Mouse (Mus musculus) embryo, embryonic 10.5 days (tissue): ENCODE measurements at regions not wholly inside any gene's neighbourhood (a gene's known extent, or its start where the extent isn't known, plus 50 kb on each side); places are given as distances from the start of the nearest gene placed in this dataset.

Source experiments
- DNase-seq: peaks from one replicate; pipeline ENCODE4 v3.0.0-alpha.2; 2015; ENCODE audit warnings: low spot score

DNA sequence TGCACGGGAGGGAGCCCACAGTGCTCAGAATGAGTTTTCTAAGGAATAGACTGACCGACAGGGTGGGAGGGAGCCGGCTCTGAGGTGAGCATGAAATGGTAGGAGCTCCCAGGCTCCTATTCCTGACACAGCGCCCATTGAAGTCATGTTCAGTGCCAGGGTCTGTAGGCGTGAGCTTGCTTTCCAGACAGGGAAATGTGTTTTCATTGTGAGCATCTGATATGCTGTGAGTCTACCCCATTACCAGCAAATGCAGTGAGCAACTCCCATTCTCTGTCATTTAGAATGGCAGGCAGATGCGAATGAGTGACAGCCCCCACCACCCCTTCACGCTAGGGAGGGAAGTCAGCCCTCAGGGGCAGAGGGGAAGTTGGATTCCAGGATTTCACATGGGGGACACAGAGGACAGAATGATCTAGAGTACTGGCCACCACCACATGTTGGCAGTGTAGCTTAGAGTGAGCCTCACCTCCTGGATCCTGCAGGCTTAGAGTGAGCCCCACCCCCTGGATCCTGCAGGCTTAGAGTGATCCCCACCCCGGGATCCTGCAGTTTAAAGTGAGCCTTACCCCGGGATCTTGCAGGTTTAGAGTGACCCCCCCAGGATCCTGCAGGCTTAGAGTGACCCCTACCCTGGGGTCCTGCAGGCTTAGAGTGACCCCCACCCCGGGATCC lies 283.2 kb upstream of the Eef2kmt start:
- DNase-seq: no peak

DNA sequence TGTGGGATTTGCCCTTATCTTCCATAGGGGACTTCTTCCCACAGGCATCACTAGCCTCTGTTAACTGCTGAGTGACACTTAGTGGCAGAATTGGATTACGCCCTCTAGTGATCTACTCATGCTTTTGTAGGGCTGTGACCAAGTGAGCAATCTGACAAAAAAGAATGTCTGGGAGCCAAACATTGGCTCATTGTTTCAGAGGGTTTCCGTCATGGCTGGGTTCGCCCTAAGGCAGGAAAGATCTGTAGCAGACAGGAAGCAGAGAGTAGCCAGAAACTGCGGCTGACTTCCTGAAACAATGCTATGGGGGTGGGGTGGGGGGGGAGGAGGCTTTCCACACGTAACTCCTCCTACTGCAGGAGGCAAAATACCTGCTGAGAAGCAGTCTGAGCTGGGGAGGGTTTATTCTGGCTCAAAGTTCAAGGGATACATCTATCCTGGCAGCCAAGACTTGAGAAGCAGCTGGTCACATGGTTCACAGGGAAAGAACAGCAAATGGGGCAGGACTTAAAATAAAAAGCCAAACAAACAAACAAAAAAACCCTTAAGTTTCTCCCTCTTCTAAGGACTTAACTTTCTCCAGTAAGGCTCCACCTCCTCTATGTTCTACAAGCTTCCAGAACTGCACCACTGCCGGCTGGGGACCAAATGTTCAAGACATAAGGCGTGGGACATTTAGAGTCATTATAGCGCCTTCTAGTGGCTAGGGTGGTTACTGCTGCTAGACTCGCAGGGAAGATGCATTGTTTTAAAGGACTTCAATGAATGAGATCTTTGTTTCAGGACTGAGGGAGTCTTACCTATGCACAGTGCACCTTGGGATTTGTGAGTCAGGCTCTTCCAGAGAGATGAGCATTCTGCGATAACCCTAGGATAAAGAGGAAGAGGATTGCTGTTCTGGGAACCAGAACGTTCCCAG lies 281.8 kb upstream of the Eef2kmt start:
- peak; percentile 69 for DNase-seq

DNA sequence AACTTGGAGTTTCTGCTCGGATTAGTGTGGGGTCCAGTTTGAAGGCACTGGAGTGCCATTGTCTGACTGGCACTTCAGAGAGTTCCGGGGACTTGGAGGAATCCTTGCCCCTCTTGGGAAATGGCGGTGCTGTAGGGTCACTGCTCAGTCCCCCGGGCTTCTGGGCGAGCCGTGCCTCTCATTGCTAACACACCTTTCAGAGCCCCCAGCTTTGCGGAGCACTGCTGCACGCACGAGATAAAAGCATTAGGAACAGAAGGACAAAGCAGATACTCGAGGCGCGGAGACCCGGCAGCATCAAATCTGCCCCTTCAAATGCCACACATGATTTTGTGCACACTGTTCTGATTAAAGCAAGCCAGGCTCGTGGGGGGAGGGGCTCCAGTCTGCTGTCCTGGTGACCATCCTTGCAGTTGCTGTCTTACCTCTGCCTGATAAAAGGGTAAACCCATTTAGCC lies 280.8 kb upstream of the Eef2kmt start:
- peak; percentile 26 for DNase-seq

DNA sequence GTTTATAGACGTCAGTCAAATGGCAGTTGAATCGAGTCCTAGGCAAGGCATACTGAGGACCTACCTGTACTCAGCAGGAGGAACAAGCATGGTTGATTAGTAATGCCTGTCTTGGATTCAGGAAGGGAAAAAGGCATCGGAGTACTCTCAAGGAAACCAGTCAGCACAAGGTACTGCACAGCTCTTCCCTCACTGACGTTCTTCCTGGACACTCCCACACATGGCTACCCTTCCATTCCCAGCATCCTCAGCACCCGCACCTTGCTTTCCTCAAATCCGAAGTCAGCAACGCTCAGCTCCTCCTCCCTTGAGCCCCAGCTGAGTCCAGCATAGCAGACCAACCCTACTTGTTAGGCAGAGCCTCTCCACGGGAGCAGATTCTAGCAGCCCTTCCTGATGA lies 279.6 kb upstream of the Eef2kmt start:
- DNase-seq: no peak

DNA sequence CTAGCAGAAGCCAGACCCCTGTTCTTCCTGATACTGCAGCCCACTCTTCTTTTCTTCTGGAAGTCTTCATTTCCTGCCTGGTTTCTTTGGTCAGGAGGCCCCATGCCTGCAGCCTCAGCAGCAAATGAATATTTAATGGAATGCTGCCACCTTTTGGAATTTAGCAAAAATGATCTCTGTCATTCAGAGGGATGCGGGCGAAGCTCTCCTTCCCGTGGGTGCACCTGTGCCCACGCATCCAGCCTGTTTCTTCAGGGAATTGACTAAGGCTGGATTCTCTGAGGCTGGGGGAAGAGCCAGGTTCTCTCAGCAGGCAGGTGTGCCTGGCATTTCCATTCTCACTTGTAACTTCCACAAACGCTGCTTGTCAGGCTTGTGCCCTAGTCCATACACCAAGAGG lies 279.1 kb upstream of the Eef2kmt start:
- peak; percentile 14 for DNase-seq

DNA sequence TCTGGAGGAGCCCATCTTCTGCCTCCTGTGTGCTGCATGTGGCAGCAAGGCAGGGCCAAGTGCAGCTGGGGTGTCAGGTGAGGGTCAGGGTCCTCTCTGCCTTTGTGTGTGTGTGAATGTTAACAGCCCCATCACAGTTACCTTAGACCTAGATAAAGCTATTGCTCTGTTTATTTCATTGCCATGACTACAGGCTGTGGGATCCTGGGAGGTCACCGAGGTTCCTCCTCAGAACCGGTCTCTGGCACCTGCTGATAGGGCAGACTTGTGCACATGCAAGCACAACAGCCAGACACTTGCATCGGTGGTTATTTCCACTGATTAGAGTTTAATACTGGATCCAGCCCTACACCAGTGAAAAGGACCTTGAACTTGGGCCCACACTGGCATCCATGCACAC lies 278.6 kb upstream of the Eef2kmt start:
- no peak for DNase-seq

DNA sequence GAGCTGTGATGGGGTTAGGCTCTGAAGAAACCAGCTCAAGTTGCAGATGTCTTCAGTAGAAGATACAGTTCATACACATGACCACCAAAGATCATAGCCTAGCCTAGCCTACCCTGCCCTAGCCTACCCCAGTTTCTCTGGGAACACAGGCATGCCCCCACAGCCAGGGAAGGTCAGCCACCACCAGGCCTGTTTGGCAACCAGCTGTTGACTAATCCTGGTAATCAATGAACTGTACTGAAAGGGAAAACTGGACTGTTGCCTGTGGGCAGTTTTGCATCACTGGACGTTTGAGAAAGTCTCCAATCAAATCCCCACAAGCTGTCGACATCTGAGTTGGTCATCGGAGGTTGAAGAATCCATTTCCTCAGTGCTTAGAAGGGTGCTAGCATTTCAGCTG lies 276.5 kb upstream of the Eef2kmt start:
- no peak for DNase-seq

DNA sequence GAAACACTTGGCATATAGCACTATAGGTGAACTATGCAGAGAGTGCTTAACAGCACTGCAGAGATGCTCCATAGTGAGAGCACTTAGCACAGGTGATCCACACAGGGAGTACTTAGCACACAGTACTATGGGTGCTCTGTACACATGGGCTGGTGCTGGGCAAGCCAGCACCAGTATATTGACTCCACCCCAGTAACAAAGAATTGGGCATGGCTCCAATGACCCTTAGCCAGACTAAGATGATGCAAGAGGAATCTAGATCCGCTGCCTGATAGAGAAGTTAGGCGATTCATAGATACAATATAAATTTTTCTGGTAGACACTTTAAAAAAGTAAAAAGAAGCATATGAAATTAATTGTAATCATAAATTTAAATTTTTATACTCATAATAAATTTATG lies 274.0 kb upstream of the Eef2kmt start:
- no peak for DNase-seq

DNA sequence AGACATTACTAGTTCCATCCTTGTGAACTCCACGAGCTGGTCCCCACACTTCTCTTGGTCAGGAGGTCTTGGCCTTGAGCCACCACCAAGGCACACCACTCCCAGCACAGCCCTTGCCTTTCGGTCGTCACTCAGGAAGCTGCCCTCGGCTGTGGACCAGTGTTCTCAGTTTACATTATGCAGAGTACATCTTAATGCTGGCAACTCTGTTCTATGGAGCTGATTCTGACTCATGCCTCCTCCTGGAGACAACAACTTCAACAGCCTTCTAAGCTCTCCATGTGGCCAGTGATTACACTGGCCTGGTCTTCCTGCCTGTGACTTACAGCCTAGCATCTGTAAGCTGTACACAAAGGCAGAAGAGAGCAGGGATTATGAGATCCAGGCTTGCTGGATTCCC lies 272.2 kb upstream of the Eef2kmt start:
- no peak for DNase-seq

DNA sequence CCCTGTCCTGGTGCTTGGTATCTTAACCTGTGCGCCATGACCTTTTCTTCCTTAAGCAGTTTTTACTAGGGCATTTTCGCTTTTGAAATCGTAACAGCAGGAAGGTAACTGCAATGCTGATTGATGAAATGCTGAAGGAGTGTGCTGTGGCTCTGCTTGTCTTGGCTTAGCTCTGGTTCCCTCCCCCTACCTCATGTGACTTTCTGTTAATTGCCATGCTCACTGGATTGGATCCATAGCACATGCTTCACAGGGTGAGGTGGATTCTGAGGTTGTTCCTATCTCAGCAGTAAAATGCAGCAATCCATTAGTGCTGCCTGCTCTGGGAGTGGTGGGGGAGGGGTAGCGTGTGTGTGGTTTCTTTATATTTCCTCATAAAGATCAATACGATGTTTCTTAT lies 268.6 kb upstream of the Eef2kmt start:
- DNase-seq: no peak

DNA sequence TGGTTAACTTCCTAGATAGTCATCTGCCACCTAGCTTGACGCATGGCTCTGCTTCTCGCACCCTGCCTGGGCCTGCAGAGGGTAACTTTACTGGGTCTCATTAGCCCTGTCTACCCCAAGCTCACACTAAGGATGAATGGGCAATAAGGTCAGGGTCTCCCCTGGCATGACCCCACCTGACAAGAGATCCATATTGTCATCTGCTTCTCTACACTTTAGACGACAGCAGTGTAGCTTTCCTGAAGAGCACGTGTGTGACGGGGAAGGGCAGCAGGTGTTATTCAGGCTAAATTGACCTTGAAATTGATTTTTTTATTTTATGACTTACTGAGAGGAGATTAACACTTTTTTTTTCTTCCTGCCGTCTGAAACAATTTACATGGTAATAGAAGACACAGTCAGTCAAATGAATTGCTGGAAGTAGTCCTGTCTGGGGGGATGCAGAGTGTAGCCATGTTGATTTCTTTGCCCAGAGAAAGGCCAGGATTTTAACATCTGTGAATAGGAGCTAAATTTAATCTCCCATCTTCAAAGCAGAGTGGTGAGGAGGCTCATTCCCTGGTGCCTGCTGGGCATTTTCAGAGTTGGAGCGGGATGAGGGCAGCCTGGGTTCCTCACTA lies 267.7 kb upstream of the Eef2kmt start:
- DNase-seq: no peak

DNA sequence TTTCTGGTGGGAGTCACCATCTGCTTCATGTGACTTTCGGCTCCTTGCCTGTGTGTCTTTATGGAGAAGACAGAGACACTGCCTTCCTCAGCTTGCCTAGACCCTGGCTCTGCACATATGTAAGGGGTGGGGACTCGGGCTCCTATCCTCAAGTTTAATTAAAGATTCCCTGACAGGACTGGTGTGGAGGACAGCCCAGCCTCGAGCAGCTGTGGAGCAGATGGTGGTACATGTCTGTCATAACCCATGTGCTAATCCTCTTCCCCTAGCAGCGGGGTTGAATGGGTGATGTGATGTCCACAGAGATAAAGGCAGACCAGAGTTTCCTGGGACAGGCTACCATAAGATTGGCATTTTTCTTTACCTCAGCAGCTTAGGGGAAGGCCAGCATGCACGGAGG lies 262.0 kb upstream of the Eef2kmt start:
- no peak for DNase-seq

DNA sequence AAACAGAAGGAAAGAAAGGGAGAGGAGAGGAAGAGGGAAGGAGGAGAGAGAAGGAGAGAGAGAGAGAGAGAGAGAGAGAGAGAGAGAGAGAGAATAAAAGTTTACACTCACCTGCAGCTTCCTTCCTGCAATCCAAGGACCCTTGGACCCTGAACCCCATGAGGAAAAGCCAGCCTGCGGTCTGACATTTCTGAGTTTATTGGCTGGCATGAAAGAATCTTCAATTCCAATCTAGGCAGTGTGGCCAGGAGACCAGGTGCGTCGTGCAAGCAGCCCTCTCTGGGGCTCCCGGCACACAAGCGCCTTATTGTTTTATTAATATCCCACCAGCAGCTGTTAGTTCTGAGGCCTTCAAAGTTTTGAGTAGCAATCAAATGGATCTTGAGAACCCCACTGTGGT lies 260.1 kb upstream of the Eef2kmt start:
- no peak for DNase-seq

DNA sequence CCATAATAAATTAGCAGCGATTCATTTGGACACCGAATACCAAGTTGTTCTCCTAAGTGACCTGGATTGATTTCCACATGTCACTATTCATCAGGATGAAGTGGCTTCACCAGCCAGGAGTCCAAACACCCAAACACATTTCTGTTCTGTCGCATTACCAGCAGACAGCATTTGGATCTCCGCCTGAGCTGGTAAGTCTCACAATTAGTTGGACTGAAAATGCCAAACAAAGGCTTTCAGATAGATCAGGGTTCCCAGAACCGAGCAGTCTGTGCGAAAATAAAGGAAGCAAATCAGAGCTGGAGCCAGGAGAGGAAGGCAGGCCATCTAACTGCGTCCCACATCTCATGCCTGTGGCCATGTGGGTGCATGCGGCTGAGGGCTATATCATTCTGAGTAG lies 251.5 kb upstream of the Eef2kmt start:
- no peak for DNase-seq

DNA sequence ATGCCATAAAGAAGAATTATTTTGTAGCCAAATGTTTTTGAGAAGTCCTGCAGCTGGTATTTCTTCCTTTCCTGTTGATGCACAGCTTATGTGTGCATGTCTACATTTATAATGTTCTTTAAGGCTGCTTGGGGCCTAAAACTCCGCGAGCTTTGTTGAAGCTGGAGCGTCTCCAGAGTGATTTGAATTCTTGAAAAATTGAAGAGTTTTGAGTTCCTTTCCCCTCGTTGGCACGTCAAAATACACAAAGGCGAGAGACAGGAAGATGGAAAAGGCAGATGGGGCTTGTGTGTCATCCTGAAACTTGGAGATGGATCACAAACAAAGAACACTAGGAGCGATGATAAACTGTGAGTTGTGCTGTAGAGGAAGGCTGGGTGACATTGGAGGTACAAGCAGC lies 246.2 kb upstream of the Eef2kmt start:
- no peak for DNase-seq

DNA sequence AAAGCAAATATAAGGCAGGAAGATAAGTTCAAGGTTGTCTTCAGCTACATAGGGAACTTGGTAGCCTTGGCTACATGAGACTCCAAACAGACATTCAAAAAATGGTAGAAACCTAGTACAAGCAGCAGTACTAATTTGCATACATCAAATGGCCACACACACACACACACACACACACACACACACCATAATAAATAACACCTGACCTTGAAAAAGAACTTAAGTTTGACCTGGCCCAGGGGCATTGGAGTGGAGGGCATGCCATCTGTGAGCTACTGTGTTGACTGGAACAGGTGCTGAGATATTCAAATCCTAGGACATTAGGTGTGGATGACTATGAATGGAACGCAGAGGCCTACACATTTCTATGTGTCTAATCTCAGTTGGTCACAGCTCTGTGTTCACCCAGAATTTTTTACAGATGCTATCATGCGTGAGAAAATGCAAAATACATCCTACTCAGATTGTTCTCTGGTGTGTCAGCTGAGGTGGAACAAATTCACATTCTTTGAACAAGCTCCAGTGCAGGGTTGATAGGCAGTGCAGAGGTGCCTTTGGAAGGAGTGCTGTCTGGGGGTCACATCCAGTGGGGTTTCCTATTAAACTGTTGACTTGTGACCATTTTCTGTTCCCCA lies 240.4 kb upstream of the Eef2kmt start:
- peak; percentile 41 for DNase-seq

DNA sequence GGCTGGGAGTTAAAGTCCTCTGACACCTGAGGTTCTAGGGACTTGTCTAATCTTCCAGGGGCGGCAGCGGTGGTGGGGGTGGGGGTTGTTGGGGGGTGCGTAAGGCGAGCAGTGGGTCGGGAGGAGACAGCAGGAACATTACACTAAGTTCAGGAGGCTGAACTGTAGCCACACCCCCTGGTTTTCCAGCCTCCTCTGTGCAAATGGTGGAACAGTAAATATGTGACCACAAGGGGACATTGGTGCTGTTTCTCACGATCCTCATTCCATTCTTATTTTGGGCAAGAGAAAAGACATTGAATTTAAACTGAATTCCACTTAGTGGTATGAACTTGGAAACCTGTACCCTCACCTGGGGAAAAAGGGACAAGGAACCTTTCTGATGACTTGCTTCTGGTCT lies 237.6 kb upstream of the Eef2kmt start:
- no peak for DNase-seq

DNA sequence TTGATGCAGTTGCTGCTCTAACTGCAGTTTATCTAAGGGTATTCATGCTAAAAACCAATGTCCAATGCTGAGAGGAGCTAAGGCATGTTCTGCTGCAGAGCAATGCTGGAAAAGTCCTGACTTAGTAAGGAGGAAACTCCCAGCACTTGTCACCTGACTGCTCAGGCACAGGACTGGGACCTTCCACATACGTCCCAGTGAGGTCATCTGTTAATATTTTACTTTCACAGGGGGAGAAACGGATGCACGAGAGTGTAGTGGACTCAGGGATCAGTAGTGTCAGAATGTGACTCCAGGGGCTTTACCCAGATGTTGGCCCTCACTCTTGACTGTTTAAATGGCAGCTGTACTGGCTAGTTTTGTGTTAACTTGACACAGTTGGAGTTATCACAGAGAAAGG lies 231.5 kb upstream of the Eef2kmt start:
- DNase-seq: no peak

DNA sequence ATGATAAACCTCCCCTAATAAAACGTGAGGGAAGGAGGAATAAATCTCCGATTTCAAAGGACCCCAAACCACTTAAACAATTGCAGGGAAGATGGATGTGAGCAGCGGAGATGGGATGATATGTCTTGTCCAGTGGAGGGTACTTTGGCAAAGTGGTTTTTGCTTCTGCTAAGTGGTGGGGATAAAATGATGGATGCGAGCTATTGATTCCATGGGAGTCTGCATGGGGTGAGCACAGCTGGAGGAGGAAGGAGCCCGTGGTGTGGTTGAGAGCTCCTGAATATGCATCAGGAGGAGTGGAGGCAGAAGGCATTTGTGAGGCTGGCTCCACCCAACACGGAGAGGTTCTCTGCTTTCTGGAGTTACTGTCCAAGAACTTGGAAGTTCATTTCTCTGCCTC lies 227.6 kb upstream of the Eef2kmt start:
- no peak for DNase-seq

DNA sequence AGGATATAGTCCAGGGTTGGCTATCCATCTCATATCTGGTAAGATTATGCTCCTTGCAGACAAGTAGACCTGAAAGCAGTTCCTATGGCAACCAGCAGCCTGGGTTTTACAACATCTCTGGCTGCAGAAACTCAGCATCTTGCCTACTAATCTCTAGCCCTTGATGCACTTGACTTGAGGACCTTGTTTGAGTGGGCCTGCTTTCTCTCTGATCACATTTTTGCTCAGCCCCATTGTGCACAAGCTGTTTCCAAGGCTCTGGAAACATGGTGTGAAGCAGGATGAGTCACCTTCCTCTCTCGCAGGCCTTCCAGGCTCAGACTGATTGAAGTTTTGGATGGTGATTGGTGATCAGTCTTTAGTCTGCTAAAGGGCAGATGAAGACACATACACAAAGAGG lies 224.4 kb upstream of the Eef2kmt start:
- no peak for DNase-seq

DNA sequence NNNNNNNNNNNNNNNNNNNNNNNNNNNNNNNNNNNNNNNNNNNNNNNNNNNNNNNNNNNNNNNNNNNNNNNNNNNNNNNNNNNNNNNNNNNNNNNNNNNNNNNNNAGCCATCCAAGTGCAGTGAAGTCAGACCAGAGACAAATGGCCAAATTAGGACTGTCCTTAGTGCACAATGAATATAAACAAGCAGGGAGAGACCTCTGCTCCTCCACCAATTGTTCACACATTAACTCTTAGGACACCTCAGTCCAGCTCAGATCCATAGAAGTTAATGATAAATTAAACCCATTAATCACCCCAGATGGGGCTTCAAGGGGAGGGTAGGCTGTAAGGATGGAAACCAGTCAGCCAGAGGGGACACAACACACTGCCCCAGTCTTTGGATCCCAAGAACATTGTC lies 223.2 kb upstream of the Eef2kmt start:
- no peak for DNase-seq

DNA sequence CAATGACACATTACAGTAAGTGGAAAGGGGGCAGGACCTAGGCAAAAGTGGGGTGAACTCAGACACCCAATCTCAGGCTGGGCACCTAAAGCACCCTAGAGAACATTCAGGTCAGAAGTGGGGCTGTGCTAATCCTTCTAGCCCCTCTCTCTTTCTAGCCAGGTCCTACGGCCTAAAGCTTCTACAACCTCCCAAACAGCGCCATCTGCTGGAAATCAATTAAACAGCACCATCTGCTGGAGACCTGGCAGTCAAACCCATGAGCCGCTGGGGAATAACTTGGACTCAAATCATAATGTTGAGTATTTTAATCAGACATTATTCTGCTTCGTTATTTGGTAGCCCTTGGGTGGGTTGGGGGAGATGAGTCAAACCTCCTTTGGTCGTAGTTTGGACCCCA lies 215.5 kb upstream of the Eef2kmt start:
- DNase-seq: peak; percentile 81

DNA sequence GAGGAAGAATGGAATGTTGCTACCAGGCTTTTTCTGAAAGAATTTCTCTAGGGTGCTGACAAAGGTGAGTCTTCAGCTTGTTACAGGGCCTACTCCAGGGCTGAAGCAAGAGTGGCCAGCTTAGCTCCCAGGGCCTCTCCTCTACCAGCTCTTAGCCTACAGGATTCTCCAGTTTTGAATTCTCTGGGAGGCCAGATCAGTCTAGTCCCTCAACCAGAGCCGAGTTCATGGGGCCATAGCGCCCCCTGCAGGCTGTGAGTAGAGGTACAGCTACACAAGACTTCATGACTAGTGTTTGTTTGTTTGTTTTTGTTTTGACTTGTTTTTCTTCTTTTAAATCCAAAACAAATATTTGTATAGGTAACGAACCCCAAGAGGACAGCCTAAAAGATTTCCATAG lies 211.8 kb upstream of the Eef2kmt start:
- DNase-seq: peak; percentile 75
